Mouse (Mus musculus) T-helper 17 cell (primary cell): ENCODE results near the gene Tctn1.

Source experiments
- in situ Hi-C, 2 experiments: fragments of 300-600 bp; cut with MboI, MseI; formaldehyde crosslinking; loops; 1 replicate in 1 of 2; 2 replicates in 1 of 2; pipeline ENCODE4 v1.15.1; 2025; ENCODE audit warnings: high pct_unique_total_duplicates in 2 of 2

Gene Tctn1

DNA sequence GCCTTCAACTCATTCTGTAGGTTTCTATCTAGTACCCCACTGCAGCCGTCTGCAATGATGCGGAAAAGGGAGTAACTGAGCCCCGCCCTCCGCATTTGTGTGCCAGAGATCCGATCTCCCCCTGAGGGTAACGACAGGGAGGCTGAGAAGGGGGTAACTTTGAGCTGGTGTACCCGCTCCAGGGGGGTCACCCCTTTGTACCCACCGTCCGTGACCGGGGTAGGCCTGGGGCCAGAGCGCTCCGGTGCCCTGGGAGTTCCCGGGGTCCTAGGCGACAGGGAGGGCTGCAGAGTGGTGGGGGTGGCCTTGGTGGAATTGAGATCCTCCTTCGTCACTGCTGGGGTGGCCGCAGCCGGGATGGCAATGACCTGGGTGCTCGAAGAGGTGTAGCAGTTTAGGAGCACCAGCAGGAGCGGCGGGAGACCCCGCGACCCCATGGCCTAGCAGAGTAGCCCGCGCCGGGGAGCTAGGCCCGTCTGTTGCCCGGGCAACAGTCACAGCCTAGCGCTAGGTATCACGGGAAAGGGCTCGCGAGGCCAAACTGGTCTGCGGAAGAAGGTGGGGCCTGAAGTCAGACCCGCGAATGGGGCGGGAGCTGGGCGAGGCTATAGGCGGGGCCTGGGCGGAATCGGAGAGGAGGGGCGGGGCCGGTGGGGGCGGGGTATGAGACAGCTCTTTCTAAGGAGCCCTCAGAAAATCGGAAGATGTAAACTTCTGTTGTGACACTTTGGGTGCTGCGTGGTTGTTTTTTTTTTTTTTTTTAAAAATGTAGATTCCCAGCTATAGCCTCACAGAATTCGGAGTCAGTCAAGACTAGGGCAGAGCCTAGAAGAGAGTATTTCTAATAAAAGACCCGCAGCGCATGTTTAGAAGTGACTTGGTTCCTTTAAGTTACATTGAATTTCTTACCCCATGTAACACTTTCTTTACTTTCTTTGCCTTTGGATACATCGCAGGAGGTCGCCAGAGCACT lies at the start of gene Tctn1:
Tctn1 (minus strand) TSS at position 528 of the 973 bp plus-strand sequence.
- in situ Hi-C loops = loop anchor here in 1 of 2 experiments (10.0 kb wide), 1 partner anchor 81 kb away; no protein-coding TSS in a partner anchor

DNA sequence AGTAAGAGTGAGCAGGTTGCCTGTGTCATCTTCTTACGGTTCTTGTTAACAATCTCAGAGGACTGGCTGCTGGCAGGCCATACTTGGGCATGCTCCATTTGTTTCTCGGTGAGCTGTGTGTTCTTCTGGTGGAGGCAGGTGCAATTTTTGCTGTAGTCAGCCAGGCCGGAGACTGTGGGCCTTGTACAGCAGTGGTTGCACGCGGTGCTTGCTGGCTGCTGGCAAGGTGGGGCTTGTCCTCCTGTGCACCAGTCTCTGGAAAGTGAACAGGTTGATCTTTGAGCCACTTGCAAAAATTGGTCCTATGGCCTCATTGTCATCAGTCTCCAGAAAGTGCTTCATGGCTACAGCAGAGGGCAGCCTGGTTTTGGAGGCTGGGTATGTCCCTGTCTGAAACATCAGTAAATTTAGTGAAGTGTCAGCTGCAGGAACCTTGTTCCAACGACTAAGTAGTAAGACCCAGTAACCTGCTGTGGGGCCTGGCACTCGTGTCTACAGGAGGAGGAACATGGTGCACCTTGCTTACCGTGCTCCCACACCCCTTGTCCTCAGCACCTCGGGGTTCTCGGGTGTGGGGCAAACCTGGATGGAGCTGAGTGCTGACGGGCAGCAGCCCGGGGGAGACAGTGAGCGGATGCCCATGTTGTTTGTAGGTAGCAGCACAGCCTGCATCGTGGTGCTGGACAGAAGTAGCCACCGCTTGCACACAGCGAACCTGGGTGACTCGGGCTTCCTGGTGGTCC lies 48.9 kb upstream of the Tctn1 start:
- in situ Hi-C loops = no loop called here

DNA sequence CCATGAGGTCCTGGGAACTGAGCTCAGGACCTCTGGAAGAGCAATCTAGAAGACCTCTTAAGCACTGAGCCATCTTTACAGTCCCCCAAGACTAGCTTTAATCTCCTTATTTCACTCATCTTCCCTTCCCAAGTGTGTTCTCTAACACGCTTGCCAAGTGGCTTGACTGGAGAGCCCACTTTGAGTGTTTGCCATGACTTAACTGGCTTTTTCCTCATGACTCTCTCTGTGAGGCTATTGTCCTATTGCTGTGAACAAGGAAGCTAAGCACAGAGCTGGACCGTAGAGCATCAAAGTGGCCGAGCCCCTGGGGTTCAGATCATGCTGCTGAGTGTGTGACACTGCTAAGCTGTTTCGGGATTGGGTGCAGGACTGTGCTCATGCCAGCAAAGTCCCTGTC lies 48.1 kb upstream of the Tctn1 start:
- in situ Hi-C loops = no loop called here

DNA sequence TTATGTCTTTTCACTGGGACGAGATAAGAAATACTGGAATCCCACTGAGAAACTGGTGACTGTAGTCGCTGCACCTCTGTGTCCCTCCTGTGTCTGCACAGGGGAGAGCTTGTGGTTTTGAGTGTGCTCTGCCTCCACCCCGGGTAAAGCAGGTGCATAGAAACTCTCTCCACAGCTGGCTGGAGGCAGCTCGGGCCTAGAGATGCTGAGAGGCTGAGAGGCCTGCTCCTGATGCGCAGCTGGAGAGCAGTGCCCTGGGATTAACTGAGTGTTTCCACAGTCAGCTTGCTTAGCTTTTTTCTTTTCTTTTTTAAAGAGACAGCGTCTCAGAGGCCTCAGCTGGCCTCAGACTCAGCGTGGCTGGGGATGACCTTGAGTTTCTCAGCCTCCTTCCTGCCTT lies 47.4 kb upstream of the Tctn1 start:
- in situ Hi-C loops = no loop called here

DNA sequence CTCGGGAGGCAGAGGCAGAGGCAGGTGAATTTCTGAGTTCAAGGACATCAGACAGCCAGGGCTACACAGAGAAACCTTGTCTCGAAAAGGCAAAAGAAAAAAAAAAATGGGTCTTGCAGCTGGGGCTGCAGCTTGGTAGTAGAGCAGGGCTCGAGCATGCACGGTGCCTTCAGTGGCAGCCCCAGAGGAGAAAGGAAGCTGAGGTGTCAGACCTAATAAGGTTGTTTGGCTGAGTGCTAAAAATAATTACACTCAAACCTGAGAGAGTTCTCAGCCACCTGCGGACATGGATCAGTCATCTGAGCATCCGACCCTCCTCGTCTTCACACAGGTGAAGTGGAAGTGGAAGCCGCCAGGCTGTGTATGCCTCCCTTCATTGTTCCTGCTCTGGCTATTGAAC lies 46.4 kb upstream of the Tctn1 start:
- in situ Hi-C loops = no loop called here

DNA sequence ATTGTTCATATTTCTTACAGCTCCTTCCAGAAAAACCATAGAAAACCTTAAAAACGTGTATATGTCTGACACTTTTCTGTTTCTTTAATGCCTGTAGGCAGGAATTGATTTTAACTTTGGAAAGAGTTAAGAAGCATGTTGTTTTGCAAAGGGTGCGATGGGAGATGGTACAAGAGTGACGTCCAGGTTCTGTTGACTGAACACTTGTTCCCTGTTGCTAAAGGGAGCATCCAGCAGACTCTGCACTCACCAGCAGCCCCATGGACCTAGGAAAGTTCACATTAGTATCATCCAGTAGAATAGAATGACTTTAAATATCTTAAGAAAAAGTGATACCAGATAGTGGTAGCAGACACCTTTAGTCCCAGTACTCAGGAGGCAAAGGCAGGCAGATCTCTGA lies 42.3 kb upstream of the Tctn1 start:
- in situ Hi-C loops = no loop called here

DNA sequence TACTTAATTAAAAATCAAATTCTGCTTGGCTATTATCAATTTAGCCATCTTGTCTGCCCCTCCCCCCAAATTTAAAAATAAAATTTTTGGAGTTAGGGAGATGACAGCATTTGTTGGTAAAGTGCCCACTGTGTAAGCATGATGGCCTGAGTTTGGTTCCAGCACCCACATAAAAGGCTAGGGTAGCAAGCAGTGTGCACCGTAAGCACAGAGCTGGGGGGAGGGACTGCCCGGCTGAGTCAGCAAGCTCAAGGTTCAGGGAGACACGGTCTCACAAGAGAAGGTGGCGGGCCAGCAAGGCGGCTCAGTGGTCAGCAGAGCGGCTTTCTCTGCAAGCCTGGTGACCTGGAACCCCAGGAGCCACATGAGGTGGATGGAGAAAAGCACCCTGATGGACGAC lies 41.2 kb upstream of the Tctn1 start:
- in situ Hi-C loops = no loop called here

DNA sequence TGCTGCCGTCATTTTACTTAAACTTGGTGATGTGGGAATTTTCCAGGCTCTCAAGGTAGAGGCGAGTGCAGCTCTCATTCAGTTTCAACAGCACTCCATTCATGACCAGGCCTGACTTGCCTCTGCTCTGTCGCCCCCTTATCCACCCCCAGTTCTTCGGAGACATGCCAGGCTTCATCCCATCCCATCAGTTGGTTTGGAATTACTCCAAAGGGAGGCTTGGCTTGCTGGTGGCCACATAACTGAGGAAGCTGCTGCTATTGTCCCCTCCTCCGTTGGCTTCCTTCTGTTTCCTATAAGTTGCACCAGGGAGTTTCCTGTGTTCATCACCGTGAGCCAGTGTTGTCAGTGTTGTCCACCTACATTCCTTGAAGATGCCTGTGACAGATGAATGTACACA lies 40.3 kb upstream of the Tctn1 start:
- in situ Hi-C loops = no loop called here

DNA sequence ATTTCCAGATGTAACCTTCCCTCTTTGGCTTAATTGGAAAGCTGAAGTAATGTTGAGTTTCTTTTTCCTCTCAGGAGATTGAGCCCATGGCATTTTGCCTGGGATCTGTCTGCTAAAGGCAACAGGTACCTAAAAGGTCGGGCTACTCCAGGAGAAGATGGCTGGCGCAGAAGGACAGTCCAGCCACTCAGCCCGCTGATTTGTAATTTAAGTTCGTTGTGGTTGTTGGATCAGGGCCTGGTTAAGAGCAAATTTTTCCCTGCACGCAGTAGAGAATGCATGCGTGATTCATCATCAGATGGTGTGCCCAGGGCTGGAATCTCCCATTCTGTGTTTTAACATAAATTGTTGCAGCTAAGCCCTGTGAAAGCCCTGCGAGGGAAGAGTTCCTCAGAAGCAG lies 39.7 kb upstream of the Tctn1 start:
- in situ Hi-C loops = no loop called here

DNA sequence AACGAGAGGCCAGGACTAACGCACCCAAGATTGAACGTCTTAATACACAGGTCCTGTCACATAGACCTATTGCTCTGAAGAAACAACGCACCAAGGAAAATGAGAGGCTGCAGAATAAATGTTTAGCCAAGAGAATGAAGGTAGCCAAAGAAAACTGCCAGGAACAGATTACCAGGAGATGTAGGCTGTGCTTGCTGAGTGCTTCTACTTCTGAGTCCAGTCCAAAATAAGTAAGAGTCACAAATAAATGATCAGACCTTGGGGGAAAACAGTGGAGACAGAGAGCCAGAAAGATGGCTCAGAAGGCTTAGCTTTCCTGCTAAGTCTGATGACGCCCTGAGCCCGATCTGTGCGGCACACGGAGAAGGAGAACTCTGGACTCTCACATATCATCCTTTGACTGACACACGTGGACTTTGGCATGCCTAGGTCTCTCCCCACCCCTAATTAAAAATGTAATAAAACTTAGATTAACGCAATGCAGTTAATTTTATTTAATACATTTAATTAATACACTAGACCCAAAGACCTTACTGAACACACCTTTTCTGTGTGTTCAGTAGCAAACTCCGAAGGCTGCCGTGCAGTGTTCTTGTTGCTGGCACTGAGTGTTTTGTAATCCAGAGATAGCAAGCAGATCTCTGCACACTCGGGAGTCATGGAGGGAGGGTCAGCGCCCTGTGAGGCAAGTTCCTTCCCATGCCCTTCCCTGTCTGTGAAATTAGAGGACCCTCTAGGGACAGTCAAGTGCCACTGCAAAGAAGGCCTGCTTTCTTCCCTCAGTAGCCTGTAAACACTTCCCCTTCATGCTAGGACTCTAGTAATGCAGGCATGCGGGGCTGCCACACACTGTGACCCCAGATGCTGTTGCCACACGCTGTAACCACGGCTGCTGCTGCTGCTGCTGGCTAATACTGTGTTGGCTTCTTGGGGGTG lies 38.8 kb upstream of the Tctn1 start:
- in situ Hi-C loops = no loop called here

DNA sequence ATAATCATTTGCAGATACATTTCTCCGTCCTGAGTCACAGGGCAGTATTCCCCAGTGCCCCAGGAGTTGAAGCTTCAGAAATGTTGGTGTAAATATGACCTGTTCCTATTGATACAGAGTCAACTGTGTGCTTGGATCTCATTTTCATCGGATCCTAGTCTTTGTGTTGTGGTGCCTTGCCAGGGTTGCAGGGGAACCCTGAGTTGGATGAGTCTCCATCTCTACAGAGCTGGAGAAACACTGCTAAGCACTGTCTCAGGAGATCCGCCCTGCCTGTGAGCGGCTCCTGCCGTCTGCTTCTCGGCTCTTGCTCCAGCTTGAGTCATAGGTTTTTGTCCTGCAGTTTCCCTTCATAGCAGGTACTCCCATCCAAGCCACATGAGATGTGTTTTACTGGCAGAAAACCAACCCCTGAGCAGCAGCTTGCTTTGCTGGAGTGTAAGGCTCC lies 35.8 kb upstream of the Tctn1 start:
- in situ Hi-C loops = no loop called here

DNA sequence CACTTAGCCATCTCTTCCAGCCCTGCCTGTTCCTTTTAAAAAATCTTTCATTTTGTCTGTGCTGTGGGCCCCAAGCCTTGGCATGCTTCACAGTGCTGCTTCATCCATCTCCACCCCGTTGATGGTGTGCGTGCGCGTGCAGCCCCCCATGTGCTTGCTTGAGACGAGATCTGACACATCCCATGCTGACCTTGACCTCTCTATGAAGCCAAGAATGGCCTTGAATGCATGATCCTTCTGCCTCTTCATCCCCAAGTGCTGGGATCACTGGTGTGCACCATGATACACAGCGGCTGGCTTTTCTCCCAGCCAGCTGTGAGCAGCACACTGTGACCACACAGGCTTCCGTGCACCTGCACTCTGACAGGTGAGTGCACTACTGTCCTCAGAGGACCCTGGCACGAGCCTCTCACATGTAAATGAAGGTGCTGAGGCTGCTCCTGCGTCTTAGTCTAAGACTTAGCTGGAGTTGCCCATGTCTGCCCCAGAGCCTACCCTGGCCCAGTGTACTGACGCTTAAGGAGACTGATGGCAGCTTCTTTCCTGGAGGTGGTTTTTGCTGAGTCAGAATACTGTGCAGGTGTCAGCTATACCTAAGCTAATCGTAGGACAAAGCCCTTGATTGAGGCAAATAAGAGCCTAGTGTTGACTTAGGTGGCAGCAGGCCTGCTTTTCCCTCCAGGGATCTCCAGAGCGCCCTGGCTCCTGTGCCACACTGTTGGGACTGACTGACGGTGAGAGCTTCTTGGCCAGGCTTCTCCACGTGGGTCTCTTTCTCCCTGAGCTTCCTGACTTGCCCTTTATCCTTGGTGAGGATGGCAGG lies 31.1 kb upstream of the Tctn1 start:
- in situ Hi-C loops = no loop called here

DNA sequence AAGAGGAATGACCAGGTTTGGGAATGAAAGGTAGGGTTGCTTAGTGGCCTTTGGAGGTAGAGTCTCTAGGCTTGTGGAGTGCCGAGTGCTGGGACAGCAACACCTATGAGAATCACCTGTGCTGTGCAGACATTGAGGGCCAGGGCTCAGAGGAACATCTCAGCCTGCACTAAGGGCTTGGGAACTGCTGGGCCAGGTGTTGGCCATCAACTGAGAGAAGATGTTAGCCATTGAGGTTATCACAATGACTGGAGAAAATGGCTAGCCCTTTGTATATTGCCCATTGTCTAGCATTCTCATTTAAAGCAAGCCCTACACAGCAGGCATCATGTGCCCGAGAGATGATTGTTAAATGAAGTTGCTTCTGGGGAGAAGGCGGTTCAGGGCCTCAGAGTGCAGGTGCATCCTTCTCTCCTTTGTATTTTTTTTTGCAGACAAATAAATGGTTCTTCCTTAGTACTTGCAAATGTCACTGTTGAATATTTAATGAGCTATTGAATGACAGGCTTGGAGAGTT lies 30.0 kb upstream of the Tctn1 start:
- in situ Hi-C loops = no loop called here

DNA sequence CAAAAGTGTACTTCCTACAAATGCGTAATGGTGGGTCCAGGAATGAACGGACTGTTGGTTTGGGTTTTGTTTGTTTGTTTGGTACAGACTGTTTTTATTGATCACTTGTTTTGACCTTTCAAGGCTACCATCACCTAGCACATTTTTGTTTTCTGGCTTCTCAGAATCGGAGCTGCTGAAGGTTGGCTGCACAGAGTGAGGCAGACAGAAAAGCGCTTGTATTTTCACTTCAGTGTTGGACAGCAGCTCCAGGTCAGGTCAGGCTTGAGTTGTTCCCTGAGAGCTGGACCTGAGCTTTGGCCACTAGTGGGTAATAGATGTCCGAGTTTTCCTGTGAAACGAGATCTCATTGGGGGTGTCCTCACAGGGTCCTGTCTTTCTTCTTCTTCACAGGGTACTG lies 28.9 kb upstream of the Tctn1 start:
- in situ Hi-C loops = no loop called here

DNA sequence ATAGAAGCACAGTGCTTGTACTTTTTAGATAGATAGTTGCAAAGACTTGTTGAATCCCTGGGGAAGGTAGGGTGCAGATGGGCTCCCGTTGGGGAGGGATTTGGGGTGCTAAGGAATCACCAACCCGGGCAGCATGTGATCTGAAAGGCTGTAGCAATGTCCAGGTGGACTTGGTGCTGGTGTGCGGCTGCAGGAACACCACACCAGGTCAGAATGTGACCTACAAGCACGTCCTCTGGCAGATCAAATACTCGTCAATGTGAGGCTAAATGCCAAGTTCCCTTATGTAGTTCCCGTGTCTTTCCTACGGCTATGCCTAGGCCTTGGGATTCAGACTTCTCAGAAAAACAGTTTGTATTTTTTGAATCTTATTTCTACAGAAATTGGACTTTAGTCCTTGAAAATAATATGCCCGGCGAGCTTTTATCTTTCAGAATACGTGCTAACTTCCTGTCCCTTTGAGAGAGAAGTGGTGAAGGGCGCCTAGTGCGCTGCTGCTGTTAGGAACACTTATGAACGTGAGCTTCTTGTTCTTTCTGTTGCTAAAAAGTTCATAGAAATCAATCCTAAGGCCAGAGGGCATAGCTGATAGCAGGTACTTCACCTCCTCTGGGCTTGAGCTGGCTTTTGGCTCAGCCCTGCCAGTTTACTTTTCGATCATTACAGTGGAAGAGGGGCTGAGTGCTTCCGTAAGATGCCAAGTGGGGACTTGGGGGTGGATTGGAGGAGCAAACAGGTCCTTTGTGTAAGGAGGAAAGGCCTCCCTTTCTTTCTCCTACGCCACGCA lies 27.5 kb upstream of the Tctn1 start:
- in situ Hi-C loops = no loop called here

DNA sequence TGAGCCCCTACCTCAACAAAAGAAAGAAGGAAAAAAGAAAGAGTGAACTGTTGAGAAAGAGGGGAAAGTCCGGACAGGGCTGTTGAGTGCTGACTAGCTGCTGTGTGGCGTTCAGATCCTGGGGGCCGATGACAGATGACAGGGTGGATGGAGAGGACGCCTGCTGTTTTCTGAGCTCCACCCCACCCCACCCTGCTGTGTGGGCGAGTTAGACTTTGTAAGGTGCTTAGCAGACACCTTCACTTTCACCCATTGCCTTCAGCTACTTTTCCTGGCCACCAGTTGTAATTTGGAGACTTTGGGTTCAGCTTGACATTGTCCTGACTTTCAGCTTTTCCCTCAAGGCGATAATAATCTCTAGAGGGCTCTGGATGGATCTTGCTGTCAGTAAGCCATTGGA lies 26.9 kb upstream of the Tctn1 start:
- in situ Hi-C loops = no loop called here

DNA sequence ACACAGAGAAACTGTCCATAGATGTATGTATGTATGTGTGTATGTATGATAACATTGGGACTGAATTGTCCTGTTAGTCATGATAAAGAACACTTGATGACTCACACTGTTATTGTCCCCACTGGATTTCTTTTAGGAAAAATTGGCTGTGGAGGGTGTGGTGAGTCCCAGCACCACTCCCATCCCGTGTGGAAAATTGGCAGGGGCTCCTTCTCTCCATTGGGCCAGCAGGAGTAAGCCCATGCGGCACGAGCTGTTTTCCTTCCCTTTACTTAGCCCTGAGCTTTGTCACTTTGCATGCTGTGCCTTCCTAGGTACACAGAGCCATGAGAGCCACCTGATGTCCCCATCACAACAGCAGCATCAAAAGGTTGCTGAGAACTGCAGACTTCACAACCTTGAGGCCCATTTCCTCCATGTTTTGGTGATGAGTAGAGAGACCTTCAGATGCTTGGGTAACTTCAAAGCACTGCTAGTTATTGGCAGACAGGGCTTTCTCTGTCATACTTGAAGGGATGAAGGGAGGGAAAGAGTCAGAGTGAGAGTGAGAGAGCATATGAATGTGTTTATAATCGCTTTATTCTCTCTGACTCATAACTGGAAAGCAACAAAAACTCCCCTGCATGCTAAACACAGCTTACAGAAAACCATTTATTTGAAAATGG lies 24.0 kb upstream of the Tctn1 start:
- in situ Hi-C loops = no loop called here

DNA sequence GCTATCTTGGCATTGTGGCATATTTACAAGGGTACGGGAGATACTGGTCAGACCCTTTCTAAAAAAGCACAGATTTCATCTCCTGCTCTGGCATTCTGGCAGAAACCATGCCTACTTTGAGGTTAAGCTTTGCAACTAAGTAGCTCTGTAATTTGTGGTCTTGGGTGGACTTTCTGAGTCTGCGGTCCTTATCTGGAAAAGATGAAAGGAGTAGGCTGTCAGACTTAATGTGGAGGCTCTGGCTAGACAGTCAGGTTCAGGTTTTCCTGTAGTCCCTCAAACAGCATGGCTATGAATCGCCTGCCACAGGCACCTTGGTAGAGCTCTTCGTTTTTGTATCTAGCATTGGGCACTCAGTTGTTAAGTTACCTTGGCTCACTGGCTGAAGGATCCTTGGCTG lies 22.8 kb upstream of the Tctn1 start:
- in situ Hi-C loops = no loop called here

DNA sequence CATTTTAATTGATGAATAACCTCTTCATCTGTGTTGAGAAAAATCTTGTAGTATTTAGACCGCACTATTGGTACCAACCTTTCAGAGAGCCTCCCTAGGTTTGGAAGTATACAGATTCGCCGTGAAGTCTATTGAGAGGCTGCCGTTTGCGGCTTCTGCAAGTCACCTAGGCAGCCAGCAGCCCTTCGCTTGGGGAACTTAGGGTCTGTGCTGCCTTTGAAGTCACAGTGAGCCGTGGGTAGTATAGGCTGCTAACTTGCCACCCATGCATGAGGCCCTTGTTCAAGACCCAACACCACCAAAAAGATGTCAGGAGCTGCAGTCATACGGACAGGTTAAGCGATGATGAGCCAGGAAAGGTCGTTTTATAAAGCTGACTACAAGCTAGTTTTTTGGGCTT lies 21.9 kb upstream of the Tctn1 start:
- in situ Hi-C loops = no loop called here
